Mouse (Mus musculus): ENCODE measurements at regions not wholly inside any gene's neighbourhood (a gene's known extent, or its start where the extent isn't known, plus 50 kb on each side); places are given as distances from the start of the nearest gene placed in this dataset.

DNA sequence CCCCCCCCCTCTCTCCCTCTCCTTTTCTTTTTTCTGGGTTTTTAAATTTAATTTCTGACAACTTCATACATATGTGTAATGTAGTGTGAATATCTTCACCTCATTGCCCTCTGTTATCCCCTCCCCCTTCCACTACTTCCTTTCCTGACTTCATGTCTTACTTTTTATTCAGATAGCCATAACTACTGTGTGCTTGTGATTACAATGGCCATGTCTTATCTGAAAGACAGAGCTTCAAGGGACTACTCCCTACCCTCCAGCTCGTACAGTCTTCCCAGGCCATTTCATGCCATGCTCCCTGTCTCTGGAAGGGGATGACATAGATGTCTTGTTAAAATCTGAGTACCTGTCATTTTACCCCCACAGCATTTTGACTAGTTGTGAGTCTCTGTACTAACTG lies 189.2 kb upstream of the Tank start:
- Histone ChIP-seq H3K27me3 (ENCODE audit: insufficient read depth, low read length) (no peaks in the 10 kb centered on the region), H3K36me3 (ENCODE audit: insufficient read depth, low read length) (no peaks in the 10 kb centered on the region), H3K9me3 (ENCODE audit: low read length) (no peaks in the 10 kb centered on the region), H3K4me3 (replicated peaks; ENCODE audit: low read length) (no peak overlapping the region), H3K4me1 (replicated peaks; ENCODE audit: low read depth, low read length) (no peaks in the 10 kb centered on the region)
- TF ChIP-seq CTCF (conservative IDR thresholded peaks at IDR 0.05; ENCODE audit: low read length) = no peak

DNA sequence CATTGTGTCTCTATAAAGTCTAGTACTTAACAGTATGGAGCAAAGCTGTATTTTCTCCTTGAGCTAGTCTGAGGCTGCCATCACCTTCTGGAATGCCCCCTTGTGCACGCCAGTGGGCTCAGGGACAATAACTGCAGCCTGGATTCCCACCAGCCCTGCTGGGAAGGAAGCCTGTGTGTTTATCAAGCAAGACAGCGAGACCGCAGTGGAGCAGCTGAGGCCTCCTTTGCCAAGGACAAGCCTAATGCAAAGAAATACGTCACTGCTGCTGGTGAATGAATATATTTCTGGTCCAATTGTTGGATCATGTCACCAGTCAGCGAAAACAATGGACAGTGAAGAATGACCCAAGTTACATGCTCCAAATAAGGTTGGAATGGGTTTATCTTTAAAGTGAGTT lies 190.8 kb upstream of the Tank start:
- H3K9me3 ChIP-seq (ENCODE audit: low read length) = no peaks in the 10 kb centered on the region
- H3K36me3 ChIP-seq (ENCODE audit: insufficient read depth, low read length) = no peaks in the 10 kb centered on the region
- no peaks in the 10 kb centered on the region for H3K4me1 ChIP-seq (replicated peaks; ENCODE audit: low read depth, low read length)
- no peak for TF ChIP-seq POU5F1 (IDR thresholded peaks at IDR 0.05; ENCODE audit: borderline replicate concordance, low read length)
- no peak for TF ChIP-seq CTCF (conservative IDR thresholded peaks at IDR 0.05; ENCODE audit: low read length)
- no peak for TF ChIP-seq NANOG (IDR thresholded peaks at IDR 0.05; ENCODE audit: borderline replicate concordance, low read length)
- H3K4me3 ChIP-seq (replicated peaks; ENCODE audit: low read length) = no peak overlapping the region
- no peaks in the 10 kb centered on the region for H3K27me3 ChIP-seq (ENCODE audit: insufficient read depth, low read length)

DNA sequence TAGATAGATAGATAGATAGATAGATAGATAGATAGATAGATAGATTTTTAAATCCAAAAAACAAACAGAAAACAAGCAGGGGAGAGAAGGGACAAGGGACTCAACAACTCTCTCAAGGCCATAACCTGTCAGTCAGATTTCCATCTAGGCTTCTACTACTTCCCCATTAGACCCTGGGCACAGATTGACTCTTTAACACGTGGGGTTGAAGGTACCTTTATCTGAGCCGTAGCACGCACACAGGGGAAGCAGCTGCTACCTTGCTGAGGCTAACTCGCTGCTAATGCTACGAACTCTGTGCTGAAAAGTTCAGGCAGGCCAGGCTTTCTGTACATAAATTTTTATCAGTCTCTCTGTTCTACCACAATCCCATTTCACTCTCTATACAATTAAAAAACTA lies 191.4 kb upstream of the Tank start:
- Histone ChIP-seq H3K4me3 (replicated peaks; ENCODE audit: low read length) (no peak overlapping the region), H3K36me3 (ENCODE audit: insufficient read depth, low read length) (no peaks in the 10 kb centered on the region), H3K27me3 (ENCODE audit: insufficient read depth, low read length) (no peaks in the 10 kb centered on the region), H3K4me1 (replicated peaks; ENCODE audit: low read depth, low read length) (no peaks in the 10 kb centered on the region), H3K9me3 (ENCODE audit: low read length) (no peaks in the 10 kb centered on the region)
- no peak for TF ChIP-seq NANOG (IDR thresholded peaks at IDR 0.05; ENCODE audit: borderline replicate concordance, low read length)
- TF ChIP-seq POU5F1 (IDR thresholded peaks at IDR 0.05; ENCODE audit: borderline replicate concordance, low read length) = no peak
- no peak for TF ChIP-seq CTCF (conservative IDR thresholded peaks at IDR 0.05; ENCODE audit: low read length)

DNA sequence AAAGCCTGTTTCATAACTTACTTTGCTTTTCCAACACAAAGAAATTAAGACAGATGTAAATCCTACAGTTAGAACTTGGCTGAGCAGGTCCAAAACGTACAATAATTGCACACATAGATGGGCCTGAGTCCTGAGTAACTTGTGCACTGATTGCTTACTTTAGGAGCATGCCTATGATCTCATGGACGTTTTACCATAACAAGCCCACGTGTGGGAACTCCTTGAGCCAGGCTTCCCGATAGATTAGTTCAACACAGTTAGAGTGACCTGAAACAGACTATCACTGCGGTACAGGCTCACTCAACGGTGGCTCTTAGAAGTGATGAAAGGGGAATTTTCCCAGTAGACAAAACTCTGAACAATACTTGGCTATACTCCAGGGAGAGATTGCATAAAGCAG lies 193.9 kb upstream of the Tank start:
- no peaks in the 10 kb centered on the region for H3K36me3 ChIP-seq (ENCODE audit: insufficient read depth, low read length)

DNA sequence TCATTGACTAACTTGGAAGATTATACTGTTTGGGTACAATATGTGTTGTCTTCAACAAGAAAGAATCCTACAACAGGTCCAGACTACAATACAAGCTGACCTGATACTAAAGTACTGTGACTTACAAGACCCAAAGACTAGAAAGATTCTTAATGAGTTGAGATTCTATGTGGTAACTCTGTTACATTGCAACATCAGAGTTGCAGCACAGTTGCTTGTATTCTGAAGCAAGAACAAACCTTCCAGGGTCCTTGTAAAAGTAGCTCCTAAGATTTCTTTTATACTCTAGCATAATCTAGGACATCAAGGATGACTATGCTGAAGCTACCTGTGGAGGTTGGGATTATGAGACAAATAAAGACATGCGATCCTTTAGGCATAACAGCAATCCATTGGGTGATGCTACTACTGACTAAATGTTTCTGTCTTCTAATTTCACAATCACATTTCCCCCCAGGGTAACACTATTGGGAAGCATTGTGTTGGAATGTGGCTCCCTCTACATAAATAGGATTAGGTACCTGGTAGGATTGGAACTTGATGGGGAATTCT lies 194.6 kb upstream of the Tank start:
- Histone ChIP-seq H3K4me3 (replicated peaks; ENCODE audit: low read length) (no peak overlapping the region), H3K27me3 (ENCODE audit: insufficient read depth, low read length) (no peaks in the 10 kb centered on the region), H3K9me3 (ENCODE audit: low read length) (no peaks in the 10 kb centered on the region), H3K4me1 (replicated peaks; ENCODE audit: low read depth, low read length) (no peaks in the 10 kb centered on the region), H3K36me3 (ENCODE audit: insufficient read depth, low read length) (no peaks in the 10 kb centered on the region)
- TF ChIP-seq CTCF (conservative IDR thresholded peaks at IDR 0.05; ENCODE audit: low read length) (no peak), NANOG (IDR thresholded peaks at IDR 0.05; ENCODE audit: borderline replicate concordance, low read length) (no peak), POU5F1 (IDR thresholded peaks at IDR 0.05; ENCODE audit: borderline replicate concordance, low read length) (no peak)

More for the DNA sequence above, 193.9 kb upstream of the Tank start:
- Histone ChIP-seq H3K4me3 (replicated peaks; ENCODE audit: low read length) (no peak overlapping the region), H3K4me1 (replicated peaks; ENCODE audit: low read depth, low read length) (no peaks in the 10 kb centered on the region), H3K27me3 (ENCODE audit: insufficient read depth, low read length) (no peaks in the 10 kb centered on the region), H3K9me3 (ENCODE audit: low read length) (no peaks in the 10 kb centered on the region)
- no peak for TF ChIP-seq POU5F1 (IDR thresholded peaks at IDR 0.05; ENCODE audit: borderline replicate concordance, low read length)
- TF ChIP-seq CTCF (conservative IDR thresholded peaks at IDR 0.05; ENCODE audit: low read length) = no peak
- TF ChIP-seq NANOG (IDR thresholded peaks at IDR 0.05; ENCODE audit: borderline replicate concordance, low read length) = no peak

DNA sequence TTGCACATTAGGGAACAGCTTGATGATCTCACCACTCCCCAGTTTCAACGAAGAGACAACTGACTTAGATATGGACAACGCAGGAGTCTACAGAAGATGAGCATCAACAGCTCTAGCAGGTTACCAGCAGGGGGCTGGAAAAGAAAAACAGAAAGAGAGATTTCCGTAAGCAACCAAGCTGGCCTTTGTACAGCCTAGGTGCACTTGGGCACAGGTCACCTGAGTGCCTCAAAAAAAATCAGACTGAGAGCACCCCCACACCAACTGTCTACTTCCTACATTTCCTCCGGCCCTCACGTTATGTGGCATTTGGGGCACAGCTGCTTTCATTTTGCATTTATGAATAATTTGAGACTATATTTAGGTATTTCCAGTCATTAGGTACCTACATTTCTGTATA lies 199.3 kb upstream of the Tank start:
- no peaks in the 10 kb centered on the region for H3K4me1 ChIP-seq (replicated peaks; ENCODE audit: low read depth, low read length)
- no peaks in the 10 kb centered on the region for H3K27me3 ChIP-seq (ENCODE audit: insufficient read depth, low read length)
- H3K36me3 ChIP-seq (ENCODE audit: insufficient read depth, low read length) = no peaks in the 10 kb centered on the region
- H3K4me3 ChIP-seq (replicated peaks; ENCODE audit: low read length) = no peak overlapping the region
- no peaks in the 10 kb centered on the region for H3K9me3 ChIP-seq (ENCODE audit: low read length)
- TF ChIP-seq NANOG (IDR thresholded peaks at IDR 0.05; ENCODE audit: borderline replicate concordance, low read length) (no peak), CTCF (conservative IDR thresholded peaks at IDR 0.05; ENCODE audit: low read length) (no peak), POU5F1 (IDR thresholded peaks at IDR 0.05; ENCODE audit: borderline replicate concordance, low read length) (no peak)

DNA sequence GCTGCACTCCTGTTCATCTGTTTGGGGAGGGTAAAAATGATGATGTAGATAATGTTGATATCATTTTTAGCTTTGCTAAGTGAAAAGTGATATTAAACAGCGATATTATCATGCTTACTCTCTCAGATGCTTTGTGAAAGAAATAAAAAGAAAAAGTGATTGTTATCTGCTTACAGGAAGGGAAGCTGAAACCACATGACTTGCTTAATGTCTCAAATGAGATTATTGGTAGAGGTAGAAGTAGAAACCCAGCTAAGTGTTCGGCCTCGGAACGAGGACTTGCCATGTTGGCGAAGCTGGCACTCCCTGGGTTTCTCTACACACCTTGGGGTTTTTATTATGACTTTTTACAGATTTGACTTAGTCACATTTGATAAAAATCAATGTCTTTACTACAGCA lies 200.1 kb upstream of the Tank start:
- Histone ChIP-seq H3K27me3 (ENCODE audit: insufficient read depth, low read length) (no peaks in the 10 kb centered on the region), H3K4me3 (replicated peaks; ENCODE audit: low read length) (no peak overlapping the region), H3K36me3 (ENCODE audit: insufficient read depth, low read length) (no peaks in the 10 kb centered on the region), H3K9me3 (ENCODE audit: low read length) (no peaks in the 10 kb centered on the region), H3K4me1 (replicated peaks; ENCODE audit: low read depth, low read length) (no peaks in the 10 kb centered on the region)
- TF ChIP-seq POU5F1 (IDR thresholded peaks at IDR 0.05; ENCODE audit: borderline replicate concordance, low read length) (no peak), CTCF (conservative IDR thresholded peaks at IDR 0.05; ENCODE audit: low read length) (no peak), NANOG (IDR thresholded peaks at IDR 0.05; ENCODE audit: borderline replicate concordance, low read length) (no peak)

DNA sequence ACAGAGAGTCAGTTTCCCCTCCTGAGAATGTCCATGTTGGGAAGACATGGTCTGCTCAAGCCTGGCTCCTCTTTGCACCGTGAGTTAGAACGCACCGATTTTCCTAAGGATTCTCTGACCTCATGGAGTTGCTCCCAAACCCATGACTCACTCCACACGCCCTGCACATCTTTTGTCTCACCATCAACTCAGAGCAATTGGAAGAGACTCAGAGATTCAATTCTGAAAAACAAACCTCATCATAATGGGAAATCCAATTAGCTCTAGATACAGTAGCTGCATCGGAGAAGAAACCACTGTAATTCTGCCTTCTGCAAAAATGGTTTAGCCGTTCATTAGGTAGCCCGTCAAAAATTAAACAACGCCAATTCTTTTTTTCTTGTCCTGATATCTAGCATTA lies 200.6 kb upstream of the Tank start:
- TF ChIP-seq NANOG (IDR thresholded peaks at IDR 0.05; ENCODE audit: borderline replicate concordance, low read length) = no peak
- no peak for TF ChIP-seq CTCF (conservative IDR thresholded peaks at IDR 0.05; ENCODE audit: low read length)
- TF ChIP-seq POU5F1 (IDR thresholded peaks at IDR 0.05; ENCODE audit: borderline replicate concordance, low read length) = no peak

DNA sequence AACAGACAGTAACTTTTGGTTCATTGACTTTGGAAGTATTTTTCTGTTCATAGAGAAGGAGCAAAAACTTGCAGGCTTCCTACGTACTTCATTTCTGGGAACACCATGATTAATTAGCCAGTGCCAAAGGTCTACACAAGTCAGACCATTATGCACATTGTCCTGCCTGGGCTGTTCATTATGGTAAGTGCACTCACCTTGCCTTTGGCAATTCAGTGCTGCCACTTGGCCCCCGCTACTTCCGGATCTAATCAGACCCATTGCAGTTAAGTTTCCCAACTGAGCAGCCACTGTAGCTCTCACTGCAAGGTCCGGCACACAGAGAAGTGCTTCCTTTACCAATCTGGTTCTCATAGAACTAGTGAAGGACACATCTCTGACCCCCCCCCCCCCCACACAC lies 215.8 kb upstream of the Tank start:
- Histone ChIP-seq H3K4me1 (replicated peaks; ENCODE audit: low read depth, low read length) (no peaks in the 10 kb centered on the region), H3K27me3 (ENCODE audit: insufficient read depth, low read length) (no peaks in the 10 kb centered on the region), H3K9me3 (ENCODE audit: low read length) (no peaks in the 10 kb centered on the region), H3K36me3 (ENCODE audit: insufficient read depth, low read length) (no peaks in the 10 kb centered on the region), H3K4me3 (replicated peaks; ENCODE audit: low read length) (no peak overlapping the region)
- TF ChIP-seq CTCF (conservative IDR thresholded peaks at IDR 0.05; ENCODE audit: low read length) = no peak
- no peak for TF ChIP-seq NANOG (IDR thresholded peaks at IDR 0.05; ENCODE audit: borderline replicate concordance, low read length)
- no peak for TF ChIP-seq POU5F1 (IDR thresholded peaks at IDR 0.05; ENCODE audit: borderline replicate concordance, low read length)

More for the DNA sequence above, 200.6 kb upstream of the Tank start:
- H3K36me3 ChIP-seq (ENCODE audit: insufficient read depth, low read length) = no peaks in the 10 kb centered on the region
- no peaks in the 10 kb centered on the region for H3K27me3 ChIP-seq (ENCODE audit: insufficient read depth, low read length)
- H3K4me1 ChIP-seq (replicated peaks; ENCODE audit: low read depth, low read length) = no peaks in the 10 kb centered on the region
- H3K9me3 ChIP-seq (ENCODE audit: low read length) = no peaks in the 10 kb centered on the region
- no peak overlapping the region for H3K4me3 ChIP-seq (replicated peaks; ENCODE audit: low read length)
